Mouse (Mus musculus) bone marrow macrophage, adult 2 months (primary cell): ENCODE data around the gene Grk2.

ENCODE experiments used
- CTCF ChIP-seq: IDR thresholded peaks from 2 replicates; pipeline ENCODE4 v1.5.1; 2012; ENCODE audit warnings: low read depth, mild to moderate bottlenecking, low read length, moderate library complexity
- POLR2A ChIP-seq: IDR thresholded peaks from 2 replicates; pipeline ENCODE4 v1.6.1; 2012; ENCODE audit warnings: mild to moderate bottlenecking, low read depth, low read length, borderline replicate concordance

- no peak for TF ChIP-seq CTCF
- no peak for TF ChIP-seq POLR2A
These were observed 11.2 kb upstream of the Grk2 start for GRCm38 (mm10) chr19:4317181-4317580.
